Mouse (Mus musculus) CH12.LX (cell line): ENCODE results near the gene Steap1. TPM values are rescaled to one million over a fixed set of nuclear protein-coding genes. Genes with fewer than 3 reads are reported as not detected.

ENCODE experiments used
- DNase-seq: peaks from one replicate; pipeline ENCODE4 v3.0.0-alpha.2; 2013; ENCODE audit errors: extremely low read depth
- H3K27ac ChIP-seq: 2 replicates; pipeline ENCODE4 v1.5.1; 2012; ENCODE audit warnings: low read depth, mild to moderate bottlenecking, control low read depth, moderate library complexity; ENCODE audit not compliant: insufficient read depth
- H3K27me3 ChIP-seq: replicated peaks from 2 replicates; pipeline ENCODE3; 2012; ENCODE audit warnings: inconsistent platforms
- H3K36me3 ChIP-seq, 2 experiments: replicated peaks in 1 of 2; 2 replicates each; pipeline versions ENCODE3 to v1.6.1; 2012; ENCODE audit warnings: inconsistent platforms in 1 of 2, low read length in 1 of 2, mild to moderate bottlenecking in 1 of 2, mixed read lengths in 1 of 2, moderate library complexity in 1 of 2; ENCODE audit not compliant: control insufficient read depth in 1 of 2, insufficient read depth in 1 of 2
- H3K4me1 ChIP-seq, 2 experiments: 2 replicates each; pipeline ENCODE4 v1.6.1; 2012; ENCODE audit warnings: inconsistent platforms in 1 of 2, moderate library complexity in 1 of 2; ENCODE audit not compliant: insufficient read depth in 2 of 2, control insufficient read depth in 1 of 2
- H3K4me2 ChIP-seq: 2 replicates; pipeline ENCODE4 v1.6.1; 2012; ENCODE audit warnings: low read depth, mild to moderate bottlenecking, control low read depth; ENCODE audit not compliant: poor library complexity, insufficient read depth, severe bottlenecking
- H3K4me3 ChIP-seq, 3 experiments: fragments of 150-350 bp in 1 of 3; sonication (generic) in 1 of 3; replicated peaks in 1 of 3; 2 replicates each; pipeline versions ENCODE3 to v1.5.1; 2011 to 2012; ENCODE audit warnings: low read depth in 2 of 3, low read length in 2 of 3, mild to moderate bottlenecking in 2 of 3, moderate library complexity in 2 of 3, control low read depth in 1 of 3, improper control_type of control experiment in 1 of 3, inconsistent platforms in 1 of 3, mixed read lengths in 1 of 3; ENCODE audit not compliant: poor library complexity in 1 of 3
- H3K79me2 ChIP-seq: replicated peaks from 2 replicates; pipeline ENCODE4 v1.6.1; 2012; ENCODE audit warnings: mild to moderate bottlenecking, moderate library complexity; ENCODE audit not compliant: control insufficient read depth, poor library complexity, insufficient read depth, severe bottlenecking; ENCODE audit errors: extremely low read depth
- H3K9ac ChIP-seq: 2 replicates; pipeline ENCODE4 v1.6.1; 2012; ENCODE audit warnings: low read depth, mild to moderate bottlenecking, control low read depth, moderate library complexity; ENCODE audit not compliant: insufficient read depth
- H3K9me3 ChIP-seq: replicated peaks from 2 replicates; pipeline ENCODE3; 2012; ENCODE audit warnings: low read length, inconsistent platforms, mixed read lengths
- CHD2 ChIP-seq: IDR thresholded peaks from 2 replicates; pipeline ENCODE4 v1.6.1; 2011; ENCODE audit warnings: low read length, improper control_type of control experiment
- CTCF ChIP-seq, 2 experiments: IDR thresholded peaks in 1 of 2; conservative IDR thresholded peaks in 1 of 2; 2 replicates each; pipeline ENCODE4 v1.5.1; 2011 to 2012; ENCODE audit warnings: low read depth in 2 of 2, low read length in 2 of 2, improper control_type of control experiment in 1 of 2, inconsistent platforms in 1 of 2, mild to moderate bottlenecking in 1 of 2, moderate library complexity in 1 of 2
- ELF1 ChIP-seq: IDR thresholded peaks from 2 replicates; pipeline ENCODE4 v1.6.1; 2014; ENCODE audit warnings: low read depth, mild to moderate bottlenecking, inconsistent platforms, low read length, improper control_type of control experiment
- JUND ChIP-seq: conservative IDR thresholded peaks from 2 replicates; pipeline ENCODE4 v1.6.1; 2011; ENCODE audit warnings: low read depth, low read length, improper control_type of control experiment
- POLR2A ChIP-seq: IDR thresholded peaks from 2 replicates; pipeline ENCODE4 v1.6.1; 2011; ENCODE audit warnings: low read depth, mild to moderate bottlenecking, improper control_type of control experiment, low read length
- SMC3 ChIP-seq: IDR thresholded peaks from 2 replicates; pipeline ENCODE4 v1.6.1; 2011; ENCODE audit warnings: low read depth, low read length, improper control_type of control experiment
- ZC3H11A ChIP-seq: IDR thresholded peaks from 2 replicates; pipeline ENCODE4 v1.6.1; 2012; ENCODE audit warnings: low read depth, mild to moderate bottlenecking, inconsistent platforms, low read length, improper control_type of control experiment
- ZMIZ1 ChIP-seq: IDR thresholded peaks from 2 replicates; pipeline ENCODE4 v1.6.1; 2012; ENCODE audit warnings: low read depth, mild to moderate bottlenecking, inconsistent platforms, low read length, improper control_type of control experiment
- dilution Hi-C: fragments of 300-500 bp; cut with MboI; formaldehyde crosslinking; loops from 2 replicates; pipeline ENCODE4 v1.14.3; 2020; ENCODE audit warnings: low sequenced_read_pairs; ENCODE audit not compliant: extremely low pct_unique_long_range_greater_than_20kb, extremely low pct_ligation_motif_present
- in situ Hi-C: fragments of 300-500 bp; cut with MboI; formaldehyde crosslinking; loops from 3 replicates; pipeline ENCODE4 v1.14.3; 2019; ENCODE audit warnings: low sequenced_read_pairs, low pct_ligation_motif_present, low pct_unique_long_range_greater_than_20kb, mixed read lengths
- polyA plus RNA-seq: library from polyadenylated mRNA; unstranded; fragments of >175 nt; gene quantifications from 2 replicates; pipeline ENCODE4 v1.2.1, GENCODE M21; 2012; ENCODE audit warnings: low read depth; ENCODE audit not compliant: insufficient read length
- total RNA-seq, 2 experiments: library from RNA; depleted of rRNA; stranded (reverse); fragments of 300-350 nt in 1 of 2; fragments of >200 nt in 1 of 2; gene quantifications; 2 replicates each; pipeline ENCODE4 v1.2.3; 2012 to 2014

Gene Steap1
- total and polyA plus RNA-seq, 3 experiments = not detected

- no peak overlapping the region for H3K27ac ChIP-seq
- peaks cover 4% of the 10 kb centered on the region for H3K9me3 ChIP-seq
- no peaks in the 10 kb centered on the region for H3K36me3 ChIP-seq
- no peak overlapping the region for H3K9ac ChIP-seq
- H3K4me2 ChIP-seq = no peak overlapping the region
- H3K79me2 ChIP-seq = no peaks in the 10 kb centered on the region
- no peak for DNase-seq
- H3K27me3 ChIP-seq = no peaks in the 10 kb centered on the region
- H3K4me3 ChIP-seq = no peak overlapping the region
- dilution Hi-C loops (no loop called here), in situ Hi-C loops (no loop called here)
- no peaks in the 10 kb centered on the region for H3K4me1 ChIP-seq
- TF ChIP-seq CHD2 (no peak), ZC3H11A (no peak)
- TF ChIP-seq, all 38 proteins: peak for 0
These were observed 60.1 kb downstream of the Steap1 start for GRCm38 (mm10) chr5:5688945-5689540.

- in situ Hi-C loops = no loop called here
- no peak for DNase-seq
- no peak overlapping the region for H3K9ac ChIP-seq
- no peaks in the 10 kb centered on the region for H3K36me3 ChIP-seq
- H3K79me2 ChIP-seq = no peaks in the 10 kb centered on the region
- H3K9me3 ChIP-seq = no peaks in the 10 kb centered on the region
- no peak for TF ChIP-seq SMC3
- TF ChIP-seq POLR2A = no peak
- no peak for TF ChIP-seq ZMIZ1
- TF ChIP-seq, all 38 proteins: peak for 0
- Histone ChIP-seq H3K4me3 (no peak overlapping the region), H3K27me3 (no peaks in the 10 kb centered on the region), H3K4me1 (no peaks in the 10 kb centered on the region), H3K27ac (no peak overlapping the region), H3K4me2 (no peak overlapping the region)
- dilution Hi-C loops = no loop called here
These were observed 60.9 kb downstream of the Steap1 start for GRCm38 (mm10) chr5:5688228-5688627.

- H3K27me3 ChIP-seq = no peaks in the 10 kb centered on the region
- dilution Hi-C loops = no loop called here
These were observed 62.2 kb downstream of the Steap1 start for GRCm38 (mm10) chr5:5686973-5687372.

More at GRCm38 (mm10) chr5:5686973-5687372, 62.2 kb downstream of the Steap1 start:
- Histone ChIP-seq H3K4me3 (no peak overlapping the region), H3K36me3 (no peaks in the 10 kb centered on the region), H3K79me2 (no peaks in the 10 kb centered on the region), H3K4me2 (no peak overlapping the region), H3K4me1 (no peaks in the 10 kb centered on the region), H3K27ac (no peak overlapping the region)
- in situ Hi-C loops = no loop called here
- no peak for TF ChIP-seq JUND
- TF ChIP-seq CTCF (conservative IDR thresholded peaks at IDR 0.05 in 1 of 2, IDR thresholded peaks at IDR 0.05 in 1 of 2; ENCODE audit: low read depth in 2 of 2, low read length in 2 of 2) = no peak
- TF ChIP-seq ELF1 = no peak
- TF ChIP-seq, all 38 proteins: peak for 0
- Histone ChIP-seq H3K9ac (no peak overlapping the region), H3K9me3 (no peaks in the 10 kb centered on the region)
- no peak for DNase-seq

Other genes starting within 250 kb of the Steap1 start
- 13.4 and 23.5 TPM in 2 replicates for gene Cldn12, start 234.4 kb downstream of the Steap1 start, total RNA-seq (2012; rRNA removed)
- 22.6 and 24.1 TPM in 2 replicates for gene Cldn12, start 234.4 kb downstream of the Steap1 start, total RNA-seq (2014; rRNA removed)
- 10.6 and 11.8 TPM in 2 replicates for gene Cldn12, start 234.4 kb downstream of the Steap1 start, polyA plus RNA-seq
- not detected in 2 replicates for gene Gtpbp10, start 189.8 kb downstream of the Steap1 start, total RNA-seq (2012; rRNA removed)
- not detected in 2 replicates for gene Gtpbp10, start 189.8 kb downstream of the Steap1 start, total RNA-seq (2014; rRNA removed)
- not detected in 2 replicates for gene Gtpbp10, start 189.8 kb downstream of the Steap1 start, polyA plus RNA-seq
- 0.97 and 1.6 TPM in 2 replicates for gene Gm8773, start 175.5 kb downstream of the Steap1 start, total RNA-seq (2012; rRNA removed)
- not detected in 2 replicates for gene Gm8773, start 175.5 kb downstream of the Steap1 start, total RNA-seq (2014; rRNA removed)
- not detected in 2 replicates for gene Gm8773, start 175.5 kb downstream of the Steap1 start, polyA plus RNA-seq
- 0.25 and 0.51 TPM in 2 replicates for gene Cfap69, start 85.1 kb downstream of the Steap1 start, total RNA-seq (2012; rRNA removed)
- 1.2 and 1.8 TPM in 2 replicates for gene Cfap69, start 85.1 kb downstream of the Steap1 start, total RNA-seq (2014; rRNA removed)
- 0.98 and 1.5 TPM in 2 replicates for gene Cfap69, start 85.1 kb downstream of the Steap1 start, polyA plus RNA-seq
- not detected in 2 replicates for gene Steap2, start 54.7 kb downstream of the Steap1 start, total RNA-seq (2012; rRNA removed)
- gene Steap2, start 54.7 kb downstream of the Steap1 start, total RNA-seq (2014; rRNA removed) = not detected in 2 replicates
- not detected in 2 replicates for gene Steap2, start 54.7 kb downstream of the Steap1 start, polyA plus RNA-seq